Mouse (Mus musculus): ENCODE results near the gene Phtf2. TPM values are rescaled to one million over a fixed set of nuclear protein-coding genes. Genes with fewer than 3 reads are reported as not detected.
"Not testable (repeated sequence)": the region's sequence is repeated elsewhere in the genome, so short reads cannot be mapped to it uniquely, and the experiment has no call there.

Gene Phtf2
- total RNA-seq, 2 experiments from 2014 or later, result 14.4 to 17.2 TPM

DNA sequence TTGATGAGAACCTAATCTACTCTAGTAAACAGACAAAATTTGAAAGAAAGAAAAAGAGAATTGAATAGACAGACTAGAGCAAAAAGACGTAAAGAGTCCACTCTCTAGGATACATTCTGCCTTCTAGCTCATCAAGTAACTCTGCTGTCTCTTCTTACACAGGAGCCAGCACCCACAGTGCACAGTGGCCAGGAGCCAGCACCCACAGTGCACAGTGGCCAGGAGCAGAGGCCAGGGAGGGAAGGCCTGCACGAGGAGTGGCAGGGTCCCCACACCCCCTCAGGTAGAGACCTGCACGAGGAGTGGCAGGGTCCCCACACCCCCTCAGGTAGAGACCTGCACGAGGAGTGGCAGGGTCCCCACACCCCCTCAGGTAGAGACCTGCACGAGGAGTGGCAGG lies 95.5 kb downstream of the Phtf2 start:
- intact Hi-C loops (cut with DNase I); DNase-seq (ENCODE audit: low spot score in 2 of 2): not testable (repeated sequence)

DNA sequence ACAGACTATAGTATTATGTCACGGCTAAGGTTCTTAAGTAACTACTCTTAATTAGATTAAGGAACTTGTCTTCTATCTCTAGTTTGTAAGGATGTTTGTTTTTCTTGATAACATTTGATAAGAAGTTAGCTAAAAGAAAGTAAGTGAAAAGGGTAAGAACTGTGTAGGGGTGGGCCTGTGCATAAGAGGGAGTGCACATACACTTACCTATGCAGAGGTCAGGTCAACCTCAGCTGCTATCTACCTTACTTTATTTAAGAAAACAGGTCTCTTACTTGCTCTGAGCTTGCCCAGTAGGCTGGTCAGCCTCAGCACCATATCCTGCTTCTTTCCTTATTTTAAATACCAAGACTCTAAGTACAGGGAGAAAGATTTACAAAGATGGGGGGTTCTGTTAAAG lies 100.8 kb downstream of the Phtf2 start:
- intact Hi-C loops (cut with DNase I), result no loop called here

DNA sequence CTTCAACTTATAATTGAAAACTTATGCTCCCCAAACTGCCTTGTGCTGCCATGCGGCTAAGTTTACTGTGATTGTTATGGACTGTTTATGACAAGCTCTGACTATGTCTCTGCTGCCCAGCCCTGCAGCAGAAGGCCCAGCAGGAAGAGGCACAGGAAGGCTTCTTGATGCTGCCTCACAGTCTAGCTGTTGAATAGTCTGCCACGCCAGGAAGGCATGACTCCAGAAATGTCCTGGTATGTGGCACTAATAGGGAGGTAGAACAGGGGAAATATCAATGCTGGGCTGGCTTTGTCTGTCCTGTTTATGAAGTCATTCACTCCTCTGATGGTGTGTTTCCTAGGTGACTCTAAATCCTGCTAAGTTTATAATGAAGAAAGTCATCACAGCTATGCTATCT lies 102.7 kb downstream of the Phtf2 start:
- intact Hi-C loops (cut with DNase I), result loop anchor here (10.0 kb wide), 1 partner anchor 1254 kb away; no protein-coding TSS in a partner anchor
- DNase-seq (ENCODE audit: low spot score in 2 of 2), result no peak

More for the DNA sequence above, 100.8 kb downstream of the Phtf2 start:
- DNase-seq (ENCODE audit: low spot score in 2 of 2), result no peak

GRCm38 (mm10) chr5:20778274-20778984 lies 103.5 kb downstream of the Phtf2 start:
- no peak for DNase-seq (ENCODE audit: low spot score in 2 of 2)
- intact Hi-C loops (cut with DNase I), result loop anchor here (10.0 kb wide), 1 partner anchor 1254 kb away; no protein-coding TSS in a partner anchor

- DNase-seq (ENCODE audit: low spot score in 2 of 2), result no peak
- intact Hi-C loops (cut with DNase I), result loop anchor here (2.0 to 10.0 kb wide), 2 partner anchors 1249 to 1345 kb away; no protein-coding TSS in a partner anchor
These were observed 108.6 kb downstream of the Phtf2 start for GRCm38 (mm10) chr5:20773341-20773740.

GRCm38 (mm10) chr5:20765365-20765920 lies 116.5 kb downstream of the Phtf2 start:
- DNase-seq (ENCODE audit: low spot score in 2 of 2), result no peak
- intact Hi-C loops (cut with DNase I), result no loop called here

GRCm38 (mm10) chr5:20762441-20762840 lies 119.5 kb downstream of the Phtf2 start:
- intact Hi-C loops (cut with DNase I); DNase-seq (ENCODE audit: low spot score in 2 of 2): not testable (repeated sequence)

DNA sequence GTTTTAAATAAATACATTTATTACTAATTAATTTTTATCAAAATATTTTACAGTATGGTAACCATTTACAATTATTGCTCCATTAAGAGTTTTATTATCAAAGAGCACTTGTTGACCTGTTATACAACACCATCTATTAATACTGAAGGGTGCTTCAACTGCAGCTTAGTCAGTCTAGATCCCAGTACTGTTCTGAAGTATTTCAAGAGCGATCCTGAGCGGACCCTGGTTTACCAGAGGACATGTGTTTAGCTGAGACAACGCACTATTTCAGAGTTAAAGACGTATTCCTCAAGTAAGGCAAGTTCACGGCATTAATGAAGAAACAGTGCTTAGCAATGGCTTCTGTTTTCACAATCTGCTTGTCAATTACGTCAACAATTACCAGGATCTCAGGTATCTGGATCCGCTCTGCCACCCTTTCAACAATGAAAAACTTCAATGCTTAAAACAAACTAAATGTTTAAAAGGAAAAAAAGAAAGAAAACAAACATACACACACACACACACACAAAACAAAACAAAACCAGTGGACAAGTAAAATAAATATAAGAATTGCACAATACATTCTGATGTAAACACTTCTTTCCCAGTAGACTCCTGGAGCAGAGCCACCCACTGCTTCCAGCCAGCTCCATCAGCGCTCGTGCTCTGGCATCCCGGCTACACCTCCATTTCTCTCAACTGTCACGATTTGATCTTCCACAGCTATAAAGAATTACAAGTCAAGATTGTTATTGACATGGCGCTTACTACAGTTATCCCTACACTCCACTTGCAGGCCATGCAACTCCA lies 121.4 kb downstream of the Phtf2 start:
- DNase-seq (ENCODE audit: low spot score in 2 of 2), result no peak
- intact Hi-C loops (cut with DNase I), result no loop called here

DNA sequence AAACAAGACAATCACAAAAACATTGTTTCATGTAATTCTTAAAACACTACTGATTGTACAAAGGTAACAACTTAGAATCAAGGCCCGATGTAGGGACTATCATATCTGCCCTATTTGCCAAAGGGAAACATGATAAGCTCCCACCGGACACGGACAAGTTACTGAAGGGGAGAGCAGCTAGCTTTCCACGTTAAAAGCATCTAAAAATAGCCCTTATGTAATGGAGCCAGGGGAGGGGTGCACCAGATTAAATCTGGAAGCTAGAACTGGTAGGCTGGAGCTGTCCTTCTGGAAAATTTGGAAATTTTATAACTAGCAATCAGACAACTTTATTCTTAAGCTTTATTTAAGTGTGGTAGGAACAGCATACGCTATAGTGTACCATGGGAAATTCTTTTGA lies 122.2 kb downstream of the Phtf2 start:
- intact Hi-C loops (cut with DNase I), result no loop called here
- no peak for DNase-seq (ENCODE audit: low spot score in 2 of 2)

DNA sequence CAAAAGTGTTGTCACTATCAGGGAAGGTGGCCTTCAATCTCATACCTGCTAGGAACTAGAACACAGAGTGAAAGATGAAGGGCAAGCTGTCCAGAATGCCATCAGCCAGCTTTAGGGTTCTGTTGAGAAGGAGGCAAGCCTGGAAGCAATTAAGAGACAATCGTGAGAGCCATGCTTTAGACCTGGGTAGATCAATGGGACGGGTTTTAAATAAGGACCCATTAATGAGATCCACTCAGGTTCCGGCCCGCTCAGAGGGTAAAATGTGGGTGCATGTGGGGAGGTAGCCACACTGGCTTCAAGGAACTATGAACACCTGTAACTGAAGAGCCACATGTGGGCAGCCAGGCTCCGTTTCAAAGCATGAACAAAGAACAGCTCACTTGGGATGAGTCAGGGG lies 128.0 kb downstream of the Phtf2 start:
- no peak for DNase-seq (ENCODE audit: low spot score in 2 of 2)
- intact Hi-C loops (cut with DNase I), result no loop called here

DNA sequence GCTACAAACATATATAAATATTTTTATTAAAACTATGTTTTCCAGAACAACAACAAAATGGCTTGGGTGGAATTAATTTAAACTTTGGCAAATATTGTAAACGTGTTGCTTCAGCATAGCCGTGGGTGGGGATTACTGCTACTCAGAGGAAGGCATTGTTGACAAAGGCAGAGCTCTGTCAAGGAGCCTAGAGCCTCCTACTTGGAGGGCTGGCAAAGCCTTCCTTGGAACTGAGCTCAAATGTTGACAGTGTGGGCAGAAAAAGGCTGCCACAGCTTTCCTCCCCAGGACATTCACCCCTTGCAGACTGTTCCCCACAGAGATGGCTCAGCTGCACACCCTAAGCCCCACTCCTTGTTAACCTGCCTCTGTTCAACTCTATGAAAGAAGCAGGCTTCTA lies 128.8 kb downstream of the Phtf2 start:
- intact Hi-C loops (cut with DNase I), result no loop called here

DNA sequence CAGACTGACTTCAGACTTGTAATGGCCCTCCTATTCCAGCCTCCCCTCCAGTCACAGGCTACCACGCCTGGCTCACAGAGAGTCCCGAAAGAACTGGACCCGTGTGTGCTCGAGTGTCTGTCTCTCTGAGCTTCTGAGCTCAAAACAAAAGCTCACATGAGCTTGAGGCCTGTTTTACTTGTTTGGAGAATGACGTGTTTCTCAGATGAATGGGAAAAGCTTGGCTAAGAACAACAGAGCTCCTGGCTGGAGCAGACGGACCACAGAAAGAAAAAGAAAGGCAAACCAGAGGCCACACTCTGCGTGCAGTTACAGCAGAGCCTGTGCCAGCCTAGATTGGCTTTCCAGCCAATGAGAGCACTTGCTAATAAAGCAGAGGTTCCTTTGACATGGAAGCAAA lies 130.2 kb downstream of the Phtf2 start:
- intact Hi-C loops (cut with DNase I), result no loop called here
- no peak for DNase-seq (ENCODE audit: low spot score in 2 of 2)

More for the DNA sequence above, 128.8 kb downstream of the Phtf2 start:
- DNase-seq (ENCODE audit: low spot score in 2 of 2), result no peak

- intact Hi-C loops (cut with DNase I), result no loop called here
- DNase-seq (ENCODE audit: low spot score in 2 of 2), result no peak
These were observed 130.9 kb downstream of the Phtf2 start for GRCm38 (mm10) chr5:20751000-20751399.

GRCm38 (mm10) chr5:20749535-20749934 lies 132.4 kb downstream of the Phtf2 start:
- no peak for DNase-seq (ENCODE audit: low spot score in 2 of 2)
- intact Hi-C loops (cut with DNase I), result no loop called here

GRCm38 (mm10) chr5:20748856-20749255 lies 133.1 kb downstream of the Phtf2 start:
- intact Hi-C loops (cut with DNase I), result no loop called here
- DNase-seq (ENCODE audit: low spot score in 2 of 2), result no peak

DNA sequence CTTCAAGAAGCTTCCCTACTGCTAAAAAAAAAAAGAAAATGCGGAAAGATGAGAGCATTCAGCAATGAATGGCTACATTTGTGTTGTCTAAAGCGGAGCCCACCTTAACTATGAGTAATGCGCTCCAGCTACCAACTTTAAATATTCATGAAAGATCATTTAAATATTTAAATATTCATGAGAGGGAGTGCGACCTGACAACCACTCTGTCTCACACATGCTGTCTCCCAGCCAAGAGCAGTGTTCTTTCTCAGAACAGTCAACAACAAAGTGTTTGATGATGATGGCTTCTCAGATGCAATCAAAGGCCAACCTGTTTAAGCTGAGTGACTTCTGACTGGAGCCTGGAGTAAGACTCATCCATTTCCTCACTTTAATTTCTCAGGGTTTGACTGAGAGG lies 133.8 kb downstream of the Phtf2 start:
- no peak for DNase-seq (ENCODE audit: low spot score in 2 of 2)
- intact Hi-C loops (cut with DNase I), result no loop called here

GRCm38 (mm10) chr5:20741936-20742335 lies 140.0 kb downstream of the Phtf2 start:
- intact Hi-C loops (cut with DNase I), result no loop called here

GRCm38 (mm10) chr5:20741193-20741592 lies 140.7 kb downstream of the Phtf2 start:
- intact Hi-C loops (cut with DNase I), result no loop called here
- no peak for DNase-seq (ENCODE audit: low spot score in 2 of 2)

More at GRCm38 (mm10) chr5:20741936-20742335, 140.0 kb downstream of the Phtf2 start:
- DNase-seq (ENCODE audit: low spot score in 2 of 2), result no peak

- intact Hi-C loops (cut with DNase I), result no loop called here
- no peak for DNase-seq (ENCODE audit: low spot score in 2 of 2)
These were observed 143.1 kb downstream of the Phtf2 start for GRCm38 (mm10) chr5:20738795-20739194.

GRCm38 (mm10) chr5:20723226-20723625 lies 158.7 kb downstream of the Phtf2 start:
- intact Hi-C loops (cut with DNase I); DNase-seq (ENCODE audit: low spot score in 2 of 2): not testable (repeated sequence)

Data from left cerebral cortex, postnatal 36 days (tissue).